Mouse (Mus musculus): ENCODE measurements around the gene Med13. TPM values are rescaled to one million over a fixed set of nuclear protein-coding genes. Genes with fewer than 3 reads are reported as not detected.

Med13 gene
- polyA plus RNA-seq, 1 experiment from 2014 or later: 9.3 TPM

- peaks cover 5 to 15% of the 10 kb centered on the region in 2 experiments for H3K4me1 ChIP-seq (ENCODE audit: control insufficient read depth in 2 of 2, insufficient read depth in 2 of 2, low read length in 2 of 2)
- H3K27me3 ChIP-seq (ENCODE audit: control insufficient read depth, insufficient read depth, low read length): no peaks in the 10 kb centered on the region
- H3K27ac ChIP-seq (replicated peaks in 1 of 2; ENCODE audit: control insufficient read depth in 1 of 2, insufficient read depth in 1 of 2, low read depth in 2 of 2, low read length in 2 of 2): peak overlapping the region; percentile 82 to 94
- no peaks in the 10 kb centered on the region for H3K9me3 ChIP-seq (ENCODE audit: control insufficient read depth, low read length)
- peak overlapping the region; percentile 30 for H3K4me2 ChIP-seq (ENCODE audit: low read length)
- 21% methylated on average over 8 of the region's 8 CpGs for WGBS
- no peak overlapping the region for H3K4me3 ChIP-seq (ENCODE audit: control insufficient read depth in 1 of 2, insufficient read depth in 1 of 2, low read depth in 1 of 2, low read length in 2 of 2)
- peak overlapping the region; percentile 41; the same call in 1 of the 2 replicates for H3K9ac ChIP-seq (ENCODE audit: low read length)
- peaks cover 83% of the 10 kb centered on the region for H3K36me3 ChIP-seq (ENCODE audit: control insufficient read depth, insufficient read depth, low read length)
- peak; percentile 90 for ATAC-seq (ENCODE audit: insufficient number of reproducible peaks, insufficient read depth, low FRiP score, low read depth)
Measured at GRCm38 (mm10) chr11:86285729-86286128, 71.7 kb downstream of the Med13 start.

GRCm38 (mm10) chr11:86278442-86279102 is 78.8 kb downstream of the Med13 start:
- Histone ChIP-seq H3K9me3 (ENCODE audit: control insufficient read depth, low read length) (no peaks in the 10 kb centered on the region), H3K4me1 (ENCODE audit: control insufficient read depth in 2 of 2, insufficient read depth in 2 of 2, low read length in 2 of 2) (no peaks in the 10 kb centered on the region), H3K36me3 (ENCODE audit: control insufficient read depth, insufficient read depth, low read length) (peaks cover 94% of the 10 kb centered on the region), H3K9ac (ENCODE audit: low read length) (no peak overlapping the region), H3K27me3 (ENCODE audit: control insufficient read depth, insufficient read depth, low read length) (no peaks in the 10 kb centered on the region), H3K4me3 (ENCODE audit: control insufficient read depth in 1 of 2, insufficient read depth in 1 of 2, low read depth in 1 of 2, low read length in 2 of 2) (no peak overlapping the region), H3K4me2 (ENCODE audit: low read length) (no peak overlapping the region), H3K27ac (replicated peaks in 1 of 2; ENCODE audit: control insufficient read depth in 1 of 2, insufficient read depth in 1 of 2, low read depth in 2 of 2, low read length in 2 of 2) (no peak overlapping the region)
- ATAC-seq (ENCODE audit: insufficient number of reproducible peaks, insufficient read depth, low FRiP score, low read depth): no peak
- 95% methylated on average over 6 of the region's 6 CpGs for WGBS

- Histone ChIP-seq H3K9me3 (ENCODE audit: control insufficient read depth, low read length) (no peaks in the 10 kb centered on the region), H3K4me3 (ENCODE audit: control insufficient read depth in 1 of 2, insufficient read depth in 1 of 2, low read depth in 1 of 2, low read length in 2 of 2) (peak within 1 kb of the TSS; percentile 73 to 93), H3K27ac (replicated peaks in 1 of 2; ENCODE audit: control insufficient read depth in 1 of 2, insufficient read depth in 1 of 2, low read depth in 2 of 2, low read length in 2 of 2) (peak within 1 kb of the TSS; percentile 81 to 83), H3K36me3 (ENCODE audit: control insufficient read depth, insufficient read depth, low read length) (peaks cover 13% of the 10 kb centered on the region; the same call in 1 of the 2 replicates), H3K9ac (ENCODE audit: low read length) (peak within 1 kb of the TSS; percentile 92), H3K27me3 (ENCODE audit: control insufficient read depth, insufficient read depth, low read length) (no peaks in the 10 kb centered on the region), H3K4me2 (ENCODE audit: low read length) (peak within 1 kb of the TSS; percentile 61), H3K4me1 (ENCODE audit: control insufficient read depth in 2 of 2, insufficient read depth in 2 of 2, low read length in 2 of 2) (peaks cover 3 to 8% of the 10 kb centered on the region in 2 experiments; a peak in 3 of 4 replicates)
- WGBS: 6% methylated on average over 32 of the region's 32 CpGs
- ATAC-seq (ENCODE audit: insufficient number of reproducible peaks, insufficient read depth, low FRiP score, low read depth): peak; percentile 79
Measured at GRCm38 (mm10) chr11:86257460-86258076, 99.8 kb downstream of the Med13 start, which contains the start of gene Ints2. Gene Ints2, minus strand, starts transcription at chr11:86257575.

- H3K4me2 ChIP-seq (ENCODE audit: low read length): peak overlapping the region; percentile 61
- H3K27ac ChIP-seq (replicated peaks in 1 of 2; ENCODE audit: control insufficient read depth in 1 of 2, insufficient read depth in 1 of 2, low read depth in 2 of 2, low read length in 2 of 2): peak overlapping the region; percentile 81 to 83
- peaks cover 15% of the 10 kb centered on the region for H3K36me3 ChIP-seq (ENCODE audit: control insufficient read depth, insufficient read depth, low read length)
- H3K9me3 ChIP-seq (ENCODE audit: control insufficient read depth, low read length): no peaks in the 10 kb centered on the region
- WGBS: 1% methylated on average over 22 of the region's 22 CpGs
- peak overlapping the region; percentile 92 for H3K9ac ChIP-seq (ENCODE audit: low read length)
- peaks cover 3 to 8% of the 10 kb centered on the region in 2 experiments; a peak in 3 of 4 replicates for H3K4me1 ChIP-seq (ENCODE audit: control insufficient read depth in 2 of 2, insufficient read depth in 2 of 2, low read length in 2 of 2)
- peak overlapping the region; percentile 73 to 93 for H3K4me3 ChIP-seq (ENCODE audit: control insufficient read depth in 1 of 2, insufficient read depth in 1 of 2, low read depth in 1 of 2, low read length in 2 of 2)
- ATAC-seq (ENCODE audit: insufficient number of reproducible peaks, insufficient read depth, low FRiP score, low read depth): peak; percentile 64; the same call in 1 of the 2 replicates
- H3K27me3 ChIP-seq (ENCODE audit: control insufficient read depth, insufficient read depth, low read length): no peaks in the 10 kb centered on the region
Measured at GRCm38 (mm10) chr11:86257054-86257453, 100.3 kb downstream of the Med13 start.

DNA sequence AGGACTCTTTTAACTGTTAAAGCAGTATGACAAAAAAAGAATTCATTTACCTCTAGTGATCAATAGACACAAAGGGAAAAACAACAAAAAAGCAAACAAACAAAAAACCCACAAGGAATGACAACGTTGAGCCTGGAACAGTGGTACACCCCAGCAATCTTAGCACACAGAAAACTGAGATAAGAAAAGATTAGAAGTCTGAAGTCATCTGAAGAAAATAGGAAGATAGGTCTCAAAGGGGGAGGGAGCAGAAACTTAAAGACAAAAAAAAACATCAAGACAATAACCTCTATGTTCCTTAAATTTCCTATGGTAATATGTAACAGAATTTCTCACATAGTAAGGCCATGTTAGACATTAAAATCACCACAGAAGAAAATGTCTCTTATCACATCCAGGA is 104.1 kb downstream of the Med13 start:
- H3K36me3 ChIP-seq (ENCODE audit: control insufficient read depth, insufficient read depth, low read length): peaks cover 36% of the 10 kb centered on the region
- H3K4me1 ChIP-seq (ENCODE audit: control insufficient read depth in 2 of 2, insufficient read depth in 2 of 2, low read length in 2 of 2): peaks cover 3 to 8% of the 10 kb centered on the region in 2 experiments; a peak in 3 of 4 replicates
- WGBS: 62% methylated on average over 1 of the region's 1 CpGs

DNA sequence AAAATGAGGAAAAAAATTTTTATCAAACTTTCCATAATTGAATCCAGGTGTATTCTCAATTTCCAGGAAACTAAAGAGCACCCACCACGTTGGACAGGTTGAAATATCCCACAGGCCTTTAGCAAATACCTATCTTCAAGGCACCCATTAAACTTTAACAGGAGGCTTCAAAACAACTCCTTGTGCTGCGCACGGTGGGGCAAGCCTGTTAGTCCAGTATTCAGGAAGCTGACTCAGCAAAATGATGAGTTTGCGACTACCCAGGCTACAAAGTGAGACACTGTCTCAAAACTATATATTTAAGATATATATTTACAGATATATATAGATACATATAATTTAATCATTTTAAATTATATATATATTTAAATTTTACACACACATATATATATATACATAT is 125.0 kb downstream of the Med13 start:
- H3K27me3 ChIP-seq (ENCODE audit: control insufficient read depth, insufficient read depth, low read length): no peaks in the 10 kb centered on the region
- H3K4me1 ChIP-seq (ENCODE audit: control insufficient read depth in 2 of 2, insufficient read depth in 2 of 2, low read length in 2 of 2): no peaks in the 10 kb centered on the region
- no peak for ATAC-seq (ENCODE audit: insufficient number of reproducible peaks, insufficient read depth, low FRiP score, low read depth)
- 83% methylated on average over 4 of the region's 4 CpGs for WGBS
- H3K9ac ChIP-seq (ENCODE audit: low read length): no peak overlapping the region
- H3K4me3 ChIP-seq (ENCODE audit: control insufficient read depth in 1 of 2, insufficient read depth in 1 of 2, low read depth in 1 of 2, low read length in 2 of 2): no peak overlapping the region
- H3K27ac ChIP-seq (replicated peaks in 1 of 2; ENCODE audit: control insufficient read depth in 1 of 2, insufficient read depth in 1 of 2, low read depth in 2 of 2, low read length in 2 of 2): no peak overlapping the region
- H3K4me2 ChIP-seq (ENCODE audit: low read length): no peak overlapping the region
- H3K36me3 ChIP-seq (ENCODE audit: control insufficient read depth, insufficient read depth, low read length): peaks cover 88% of the 10 kb centered on the region
- H3K9me3 ChIP-seq (ENCODE audit: control insufficient read depth, low read length): no peaks in the 10 kb centered on the region

More for the DNA sequence above, 104.1 kb downstream of the Med13 start:
- no peak for ATAC-seq (ENCODE audit: insufficient number of reproducible peaks, insufficient read depth, low FRiP score, low read depth)
- Histone ChIP-seq H3K4me3 (ENCODE audit: control insufficient read depth in 1 of 2, insufficient read depth in 1 of 2, low read depth in 1 of 2, low read length in 2 of 2) (no peak overlapping the region), H3K27me3 (ENCODE audit: control insufficient read depth, insufficient read depth, low read length) (no peaks in the 10 kb centered on the region), H3K27ac (replicated peaks in 1 of 2; ENCODE audit: control insufficient read depth in 1 of 2, insufficient read depth in 1 of 2, low read depth in 2 of 2, low read length in 2 of 2) (no peak overlapping the region), H3K9ac (ENCODE audit: low read length) (no peak overlapping the region), H3K4me2 (ENCODE audit: low read length) (no peak overlapping the region), H3K9me3 (ENCODE audit: control insufficient read depth, low read length) (no peaks in the 10 kb centered on the region)

DNA sequence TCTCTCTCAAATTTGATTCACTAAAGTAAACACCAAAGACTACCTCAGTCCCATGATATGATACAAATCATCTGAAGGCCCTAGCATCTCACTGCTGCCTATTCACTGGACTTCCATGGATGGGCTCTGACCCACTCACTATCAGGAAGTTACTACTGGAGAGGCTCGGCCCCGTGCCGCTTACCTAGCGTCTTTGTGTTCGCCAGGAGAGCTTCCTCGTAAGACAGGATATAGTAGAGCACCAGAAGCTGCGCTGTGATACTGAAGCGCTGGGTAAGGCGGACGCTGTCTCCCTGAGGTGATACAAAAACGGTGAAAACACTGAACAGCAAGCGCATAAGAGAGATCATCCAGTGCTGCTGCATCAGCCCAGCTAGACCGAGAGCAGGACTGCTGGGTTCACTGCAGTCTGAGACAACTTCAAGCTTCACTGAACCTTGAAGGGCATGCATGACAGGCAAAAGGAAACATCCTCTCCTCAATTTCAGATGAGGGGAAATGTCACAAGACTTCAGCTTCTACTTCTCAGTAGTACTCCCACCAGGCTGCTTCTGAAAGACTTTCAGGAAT is 125.5 kb downstream of the Med13 start:
- H3K36me3 ChIP-seq (ENCODE audit: control insufficient read depth, insufficient read depth, low read length): peaks cover 85% of the 10 kb centered on the region
- no peaks in the 10 kb centered on the region for H3K4me1 ChIP-seq (ENCODE audit: control insufficient read depth in 2 of 2, insufficient read depth in 2 of 2, low read length in 2 of 2)
- no peaks in the 10 kb centered on the region for H3K9me3 ChIP-seq (ENCODE audit: control insufficient read depth, low read length)
- no peak overlapping the region for H3K4me3 ChIP-seq (ENCODE audit: control insufficient read depth in 1 of 2, insufficient read depth in 1 of 2, low read depth in 1 of 2, low read length in 2 of 2)
- no peak for ATAC-seq (ENCODE audit: insufficient number of reproducible peaks, insufficient read depth, low FRiP score, low read depth)
- H3K27ac ChIP-seq (replicated peaks in 1 of 2; ENCODE audit: control insufficient read depth in 1 of 2, insufficient read depth in 1 of 2, low read depth in 2 of 2, low read length in 2 of 2): no peak overlapping the region
- WGBS: 96% methylated on average over 13 of the region's 13 CpGs
- no peak overlapping the region for H3K4me2 ChIP-seq (ENCODE audit: low read length)
- H3K9ac ChIP-seq (ENCODE audit: low read length): no peak overlapping the region
- H3K27me3 ChIP-seq (ENCODE audit: control insufficient read depth, insufficient read depth, low read length): no peaks in the 10 kb centered on the region

Data from heart, embryonic 14.5 days (tissue).